In genomic region chr12:12010592-12010991, GRCm38 (mm10) we compare ENCODE assay signal across 22 mouse cellular contexts.
DNase-seq lines count a peak whose midpoint lies in the region; ATAC-seq and TF ChIP-seq lines count a peak whose summit lies in the region.
"Had no signal": no experiment of that assay in that cellular context is flagged by ENCODE, and none has a peak within 500 bp of the region (broad histone marks: within the 10 kb centered on the region; RNA-seq: fewer than 3 reads in every experiment).

No protein-coding gene starts in this region.

- H3K27me3 ChIP-seq in lung, embryonic 14.5 days (ENCODE audit: insufficient read depth, low read length) = no peaks in the 10 kb centered on the region
- H3K27me3 ChIP-seq in midbrain, embryonic 16.5 days (ENCODE audit: control insufficient read depth, insufficient read depth, low read depth, low read length) = no peaks in the 10 kb centered on the region
- H3K27me3 ChIP-seq in midbrain, embryonic 13.5 days = no peaks in the 10 kb centered on the region
- H3K27me3 ChIP-seq: embryonic facial prominence, embryonic 12.5 days; embryonic facial prominence, embryonic 15.5 days had no signal

- H3K9me3 ChIP-seq in lung, embryonic 14.5 days (ENCODE audit: low read depth, low read length) = no peaks in the 10 kb centered on the region
- H3K9me3 ChIP-seq in midbrain, embryonic 16.5 days (replicated peaks; ENCODE audit: control insufficient read depth, low read length, poor library complexity, severe bottlenecking) = no peaks in the 10 kb centered on the region
- no peaks in the 10 kb centered on the region for H3K9me3 ChIP-seq in midbrain, embryonic 13.5 days
- H3K9me3 ChIP-seq: embryonic facial prominence, embryonic 12.5 days; embryonic facial prominence, embryonic 15.5 days had no signal

- H3K4me2 ChIP-seq in lung, embryonic 14.5 days = no peak overlapping the region
- H3K4me2 ChIP-seq in midbrain, embryonic 16.5 days (ENCODE audit: low read length) = no peak overlapping the region
- H3K4me2 ChIP-seq in midbrain, embryonic 13.5 days (replicated peaks) = no peak overlapping the region
- H3K4me2 ChIP-seq: embryonic facial prominence, embryonic 12.5 days; embryonic facial prominence, embryonic 15.5 days; heart, embryonic 11.5 days; hindbrain, embryonic 14.5 days had no signal

- H3K4me1 ChIP-seq in lung, embryonic 14.5 days (ENCODE audit: insufficient read depth) = no peaks in the 10 kb centered on the region
- no peaks in the 10 kb centered on the region for H3K4me1 ChIP-seq in midbrain, embryonic 16.5 days (ENCODE audit: control insufficient read depth, insufficient read depth, low read length)
- peaks cover 4% of the 10 kb centered on the region; the same call in 1 of the 2 replicates for H3K4me1 ChIP-seq in midbrain, embryonic 13.5 days (replicated peaks)
- H3K4me1 ChIP-seq: embryonic facial prominence, embryonic 12.5 days; embryonic facial prominence, embryonic 15.5 days had no signal

- H3K36me3 ChIP-seq in lung, embryonic 14.5 days (ENCODE audit: insufficient read depth) = no peaks in the 10 kb centered on the region
- no peaks in the 10 kb centered on the region for H3K36me3 ChIP-seq in midbrain, embryonic 16.5 days (ENCODE audit: control insufficient read depth, insufficient read depth, low read length)
- no peaks in the 10 kb centered on the region for H3K36me3 ChIP-seq in midbrain, embryonic 13.5 days
- H3K36me3 ChIP-seq: embryonic facial prominence, embryonic 12.5 days; embryonic facial prominence, embryonic 15.5 days had no signal

- no peak overlapping the region for H3K27ac ChIP-seq in lung, embryonic 14.5 days (ENCODE audit: low read depth)
- H3K27ac ChIP-seq in midbrain, embryonic 16.5 days (ENCODE audit: low read length) = no peak overlapping the region
- H3K27ac ChIP-seq in midbrain, embryonic 13.5 days = no peak overlapping the region
- H3K27ac ChIP-seq: embryonic facial prominence, embryonic 12.5 days; embryonic facial prominence, embryonic 15.5 days; gastrocnemius, adult 2 months; hindbrain, embryonic 14.5 days had no signal

- DNase-seq in lung, embryonic 14.5 days = peak; percentile 10
- DNase-seq in lung, postnatal 14 days = no peak
- DNase-seq in lung, postnatal 36 days = peak; percentile 17
- no peak for DNase-seq in lung, postnatal 4 days
- DNase-seq: adrenal gland, adult 2 months; adrenal gland, postnatal 14 days; cerebellum, adult 11 months; cerebellum, adult 2 months; cerebellum, adult 9-11 months; cerebellum, postnatal 25 days; forebrain, postnatal 0 days; gastrocnemius, adult 2 months; gastrocnemius, postnatal 14 days; heart, adult 11 months had no signal

- no peak for TF ChIP-seq CTCF in lung, embryonic 14.5 days (IDR thresholded peaks at IDR 0.05; ENCODE audit: low read depth)

- H3K9ac ChIP-seq in lung, embryonic 14.5 days = no peak overlapping the region
- H3K9ac ChIP-seq in midbrain, embryonic 16.5 days (ENCODE audit: low read depth, low read length) = no peak overlapping the region
- no peak overlapping the region for H3K9ac ChIP-seq in midbrain, embryonic 13.5 days (replicated peaks)
- H3K9ac ChIP-seq: embryonic facial prominence, embryonic 12.5 days; embryonic facial prominence, embryonic 15.5 days; forebrain, postnatal 0 days; hindbrain, embryonic 14.5 days had no signal

- no peak; the same call in 1 of the 2 replicates for ATAC-seq in lung, embryonic 14.5 days (ENCODE audit: insufficient read depth)
- peak; percentile 68; the same call in 1 of the 2 replicates for ATAC-seq in midbrain, embryonic 16.5 days
- no peak for ATAC-seq in midbrain, embryonic 13.5 days
- ATAC-seq: CD4-positive, CD25-positive, alpha-beta regulatory T cell, adult 4 months; forebrain, embryonic 14.5 days; forebrain, postnatal 0 days had no signal

- no peak overlapping the region for H3K4me3 ChIP-seq in lung, embryonic 14.5 days (ENCODE audit: low read depth, low read length)
- H3K4me3 ChIP-seq in midbrain, embryonic 16.5 days (ENCODE audit: low read depth, low read length) = no peak overlapping the region
- H3K4me3 ChIP-seq in midbrain, embryonic 13.5 days (replicated peaks) = no peak overlapping the region
- H3K4me3 ChIP-seq: embryonic facial prominence, embryonic 12.5 days; embryonic facial prominence, embryonic 15.5 days; gastrocnemius, adult 2 months had no signal

Comparison
In these comparisons a context has a peak if more than half of its experiments do, and no peak if none do; other contexts are left out.
1. DNase-seq: peak in lung, embryonic 14.5 days (single experiment) and lung, postnatal 36 days (single experiment); none in lung, postnatal 14 days (single experiment) and lung, postnatal 4 days (0 of 2).